Comparison of ENCODE assay signal across 15 mouse cellular contexts in genomic region chr2:157867126-157867525, GRCm38 (mm10). TPM values are rescaled to one million over a fixed set of nuclear protein-coding genes. Genes with fewer than 3 reads are reported as not detected.
"Had no signal": no experiment of that assay in that cellular context is flagged by ENCODE, and none has a peak within 500 bp of the region (broad histone marks: within the 10 kb centered on the region; RNA-seq: fewer than 3 reads in every experiment).

No protein-coding gene starts in this region.

- H3K4me3 ChIP-seq: limb, embryonic 13.5 days; midbrain, embryonic 12.5 days had no signal

- H3K27ac ChIP-seq: kidney, postnatal 0 days; limb, embryonic 13.5 days; liver, embryonic 14.5 days had no signal

- H3K27me3 ChIP-seq: limb, embryonic 13.5 days; midbrain, embryonic 12.5 days had no signal

- H3K4me1 ChIP-seq: midbrain, embryonic 12.5 days had no signal

- DNase-seq: kidney, postnatal 36 days; layer of hippocampus, adult 9-11 months; layer of hippocampus, postnatal 36 days; lung, adult 18-20 months; lung, postnatal 4 days; right cerebral cortex, adult 18-20 months; right cerebral cortex, postnatal 25 days; thymus, postnatal 36 days had no signal

- ATAC-seq: lung, postnatal 0 days had no signal

- H3K4me2 ChIP-seq: limb, embryonic 13.5 days; midbrain, embryonic 12.5 days had no signal

- H3K9ac ChIP-seq: limb, embryonic 13.5 days; liver, embryonic 14.5 days; midbrain, embryonic 12.5 days had no signal

- H3K9me3 ChIP-seq: limb, embryonic 13.5 days; midbrain, embryonic 12.5 days had no signal

RNA-seq across cellular contexts. Expression of gene Vstm2l, which starts 47.3 kb away (rescaled TPM):
- polyA plus RNA-seq: limb, embryonic 13.5 days; liver, adult 2 months; lung, postnatal 0 days; thymus, postnatal 0 days had no signal
